Mouse (Mus musculus) bone marrow, adult 2 months (tissue): ENCODE measurements around the gene Tekt4.

Source experiments
- CTCF ChIP-seq: fragments of 200-500 bp; IDR thresholded peaks from 2 replicates; pipeline ENCODE4 v1.5.1; 2011; ENCODE audit warnings: low read length, control low read depth; ENCODE audit not compliant: control insufficient read depth, insufficient read depth
- POLR2A ChIP-seq: fragments of 200-500 bp; IDR thresholded peaks from 2 replicates; pipeline ENCODE4 v1.6.1; 2011; ENCODE audit warnings: low read depth, mild to moderate bottlenecking, control low read depth, low read length, borderline replicate concordance; ENCODE audit not compliant: control insufficient read depth

DNA sequence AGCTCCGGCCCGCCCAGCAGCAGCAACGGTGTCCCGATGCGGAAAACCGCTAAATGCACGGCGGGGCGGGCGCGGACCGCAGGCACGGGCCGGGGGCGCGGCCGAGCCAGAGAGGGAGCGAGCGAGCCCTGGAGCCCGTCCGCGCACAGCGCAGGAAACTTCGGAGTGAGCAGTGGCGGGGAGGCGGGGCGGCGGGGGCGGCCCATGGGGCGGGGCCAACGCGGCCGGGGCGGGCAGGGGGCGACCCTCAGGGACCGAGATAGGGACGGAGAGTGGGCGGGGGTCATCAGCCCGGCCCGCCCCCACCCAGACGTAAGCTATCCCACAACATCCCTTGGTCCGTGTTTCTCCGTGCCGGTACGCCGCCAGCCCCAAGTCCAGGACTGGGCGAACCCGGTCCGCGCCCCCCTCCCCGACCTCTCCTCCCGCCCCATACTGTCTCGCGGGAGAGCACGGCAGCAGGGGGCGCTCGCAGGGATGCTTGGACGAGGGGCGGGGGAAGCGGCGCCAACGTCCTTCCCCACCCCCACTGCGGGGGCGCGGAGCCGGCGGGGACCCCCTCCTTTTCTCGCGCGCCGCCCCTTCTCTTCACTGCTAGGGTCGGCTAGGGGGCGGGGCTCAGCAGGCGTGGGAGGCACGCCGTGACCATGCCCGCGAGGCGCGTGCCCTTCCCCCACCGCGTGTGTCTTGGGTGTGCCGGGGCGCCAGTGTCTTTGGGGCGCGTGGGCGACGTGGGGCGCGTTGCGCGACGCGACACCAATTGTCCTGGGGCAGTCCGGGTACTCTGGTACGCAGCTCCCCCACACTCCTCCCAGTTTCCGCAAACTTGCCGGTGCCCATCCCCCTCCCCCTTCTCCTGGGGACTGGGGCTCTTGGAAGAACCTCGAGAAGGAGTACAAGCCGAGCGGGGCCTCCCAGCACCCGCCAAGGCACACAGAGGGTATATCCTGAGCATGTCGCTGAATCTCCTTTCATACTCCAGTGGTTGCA is 20.5 kb upstream of the Tekt4 start, which contains the start of gene Cacna1h:
- TF ChIP-seq CTCF: no peak
- no peak for TF ChIP-seq POLR2A
